Mouse (Mus musculus): Measurements from ENCODE around the gene Abcc8. TPM values are rescaled to one million over a fixed set of nuclear protein-coding genes. Genes with fewer than 3 reads are reported as not detected.

Gene Abcc8
- polyA plus RNA-seq, 1 experiment, result 1.1 TPM

- Histone ChIP-seq H3K4me3 (ENCODE audit: insufficient read depth, low read depth, low read length) (peak overlapping the region; percentile 18; the same call in 1 of the 2 replicates), H3K4me1 (ENCODE audit: control insufficient read depth, insufficient read depth, insufficient read length, low read length) (no peaks in the 10 kb centered on the region), H3K27ac (replicated peaks; ENCODE audit: low read depth, low read length) (peak overlapping the region; percentile 60)
These were observed 11.4 kb downstream of the Abcc8 start for GRCm38 (mm10) chr7:46168402-46168801.

- Histone ChIP-seq H3K4me3 (ENCODE audit: insufficient read depth, low read depth, low read length) (peak overlapping the region; percentile 18; the same call in 1 of the 2 replicates), H3K27ac (replicated peaks; ENCODE audit: low read depth, low read length) (peak overlapping the region; percentile 53), H3K4me1 (ENCODE audit: control insufficient read depth, insufficient read depth, insufficient read length, low read length) (no peaks in the 10 kb centered on the region)
These were observed 11.9 kb downstream of the Abcc8 start for GRCm38 (mm10) chr7:46167901-46168300.

GRCm38 (mm10) chr7:46165876-46166275 lies 14.0 kb downstream of the Abcc8 start:
- no peak overlapping the region for H3K4me3 ChIP-seq (ENCODE audit: insufficient read depth, low read depth, low read length)
- H3K4me1 ChIP-seq (ENCODE audit: control insufficient read depth, insufficient read depth, insufficient read length, low read length), result no peaks in the 10 kb centered on the region
- no peak overlapping the region for H3K27ac ChIP-seq (replicated peaks; ENCODE audit: low read depth, low read length)

- Histone ChIP-seq H3K27ac (replicated peaks; ENCODE audit: low read depth, low read length) (no peak overlapping the region), H3K4me1 (ENCODE audit: control insufficient read depth, insufficient read depth, insufficient read length, low read length) (no peaks in the 10 kb centered on the region), H3K4me3 (ENCODE audit: insufficient read depth, low read depth, low read length) (no peak overlapping the region)
These were observed 17.1 kb downstream of the Abcc8 start for GRCm38 (mm10) chr7:46162731-46163130.

- H3K4me3 ChIP-seq (ENCODE audit: insufficient read depth, low read depth, low read length), result no peak overlapping the region
- no peak overlapping the region for H3K27ac ChIP-seq (replicated peaks; ENCODE audit: low read depth, low read length)
- no peaks in the 10 kb centered on the region for H3K4me1 ChIP-seq (ENCODE audit: control insufficient read depth, insufficient read depth, insufficient read length, low read length)
These were observed 17.6 kb downstream of the Abcc8 start for GRCm38 (mm10) chr7:46162132-46162727.

GRCm38 (mm10) chr7:46161615-46162014 lies 18.2 kb downstream of the Abcc8 start:
- Histone ChIP-seq H3K4me3 (ENCODE audit: insufficient read depth, low read depth, low read length) (no peak overlapping the region), H3K27ac (replicated peaks; ENCODE audit: low read depth, low read length) (no peak overlapping the region), H3K4me1 (ENCODE audit: control insufficient read depth, insufficient read depth, insufficient read length, low read length) (no peaks in the 10 kb centered on the region)

- Histone ChIP-seq H3K27ac (replicated peaks; ENCODE audit: low read depth, low read length) (no peak overlapping the region), H3K4me1 (ENCODE audit: control insufficient read depth, insufficient read depth, insufficient read length, low read length) (no peaks in the 10 kb centered on the region), H3K4me3 (ENCODE audit: insufficient read depth, low read depth, low read length) (no peak overlapping the region)
These were observed 22.1 kb downstream of the Abcc8 start for GRCm38 (mm10) chr7:46157746-46158145.

GRCm38 (mm10) chr7:46154498-46155488 lies 25.0 kb downstream of the Abcc8 start:
- Histone ChIP-seq H3K27ac (replicated peaks; ENCODE audit: low read depth, low read length) (no peak overlapping the region), H3K4me1 (ENCODE audit: control insufficient read depth, insufficient read depth, insufficient read length, low read length) (no peaks in the 10 kb centered on the region), H3K4me3 (ENCODE audit: insufficient read depth, low read depth, low read length) (no peak overlapping the region)

GRCm38 (mm10) chr7:46152819-46153351 lies 26.9 kb downstream of the Abcc8 start:
- Histone ChIP-seq H3K4me1 (ENCODE audit: control insufficient read depth, insufficient read depth, insufficient read length, low read length) (no peaks in the 10 kb centered on the region), H3K27ac (replicated peaks; ENCODE audit: low read depth, low read length) (no peak overlapping the region), H3K4me3 (ENCODE audit: insufficient read depth, low read depth, low read length) (no peak overlapping the region)

- Histone ChIP-seq H3K27ac (replicated peaks; ENCODE audit: low read depth, low read length) (no peak overlapping the region), H3K4me1 (ENCODE audit: control insufficient read depth, insufficient read depth, insufficient read length, low read length) (no peaks in the 10 kb centered on the region), H3K4me3 (ENCODE audit: insufficient read depth, low read depth, low read length) (no peak overlapping the region)
These were observed 32.4 kb downstream of the Abcc8 start for GRCm38 (mm10) chr7:46147417-46147816.

- H3K4me3 ChIP-seq (ENCODE audit: insufficient read depth, low read depth, low read length), result no peak overlapping the region
- H3K27ac ChIP-seq (replicated peaks; ENCODE audit: low read depth, low read length), result no peak overlapping the region
These were observed 33.0 kb downstream of the Abcc8 start for GRCm38 (mm10) chr7:46146675-46147308.

GRCm38 (mm10) chr7:46144061-46144460 lies 35.8 kb downstream of the Abcc8 start:
- no peak overlapping the region for H3K27ac ChIP-seq (replicated peaks; ENCODE audit: low read depth, low read length)
- H3K4me1 ChIP-seq (ENCODE audit: control insufficient read depth, insufficient read depth, insufficient read length, low read length), result no peaks in the 10 kb centered on the region
- no peak overlapping the region for H3K4me3 ChIP-seq (ENCODE audit: insufficient read depth, low read depth, low read length)

More at GRCm38 (mm10) chr7:46146675-46147308, 33.0 kb downstream of the Abcc8 start:
- no peaks in the 10 kb centered on the region for H3K4me1 ChIP-seq (ENCODE audit: control insufficient read depth, insufficient read depth, insufficient read length, low read length)

GRCm38 (mm10) chr7:46138329-46138930 lies 41.4 kb downstream of the Abcc8 start:
- H3K27ac ChIP-seq (replicated peaks; ENCODE audit: low read depth, low read length), result no peak overlapping the region
- H3K4me3 ChIP-seq (ENCODE audit: insufficient read depth, low read depth, low read length), result no peak overlapping the region
- H3K4me1 ChIP-seq (ENCODE audit: control insufficient read depth, insufficient read depth, insufficient read length, low read length), result no peaks in the 10 kb centered on the region

- no peaks in the 10 kb centered on the region for H3K4me1 ChIP-seq (ENCODE audit: control insufficient read depth, insufficient read depth, insufficient read length, low read length)
- no peak overlapping the region for H3K4me3 ChIP-seq (ENCODE audit: insufficient read depth, low read depth, low read length)
- no peak overlapping the region for H3K27ac ChIP-seq (replicated peaks; ENCODE audit: low read depth, low read length)
These were observed 46.0 kb downstream of the Abcc8 start for GRCm38 (mm10) chr7:46133858-46134257.

- H3K4me1 ChIP-seq (ENCODE audit: control insufficient read depth, insufficient read depth, insufficient read length, low read length), result no peaks in the 10 kb centered on the region
- no peak overlapping the region for H3K27ac ChIP-seq (replicated peaks; ENCODE audit: low read depth, low read length)
- no peak overlapping the region for H3K4me3 ChIP-seq (ENCODE audit: insufficient read depth, low read depth, low read length)
These were observed 47.6 kb downstream of the Abcc8 start for GRCm38 (mm10) chr7:46132229-46132628.
